Comparison of ENCODE assay signal across 24 mouse cellular contexts in genomic region chr19:23594950-23595349, GRCm38 (mm10). TPM values are rescaled to one million over a fixed set of nuclear protein-coding genes. Genes with fewer than 3 reads are reported as not detected.
"Had no signal": no experiment of that assay in that cellular context is flagged by ENCODE, and none has a peak within 500 bp of the region (broad histone marks: within the 10 kb centered on the region; RNA-seq: fewer than 3 reads in every experiment).

No protein-coding gene starts in this region.

- H3K4me1 ChIP-seq: limb, embryonic 10.5 days; limb, embryonic 13.5 days; liver, embryonic 12.5 days; liver, embryonic 15.5 days; lung, embryonic 15.5 days had no signal

- DNase-seq: kidney, postnatal 25 days; layer of hippocampus, adult 9-11 months; liver; lung, adult 18-20 months; lung, postnatal 10 days; lung, postnatal 36 days; midbrain, embryonic 14.5 days; thymus, adult 2 months; thymus, postnatal 14 days; thymus, postnatal 4 days had no signal

- H3K27me3 ChIP-seq: limb, embryonic 13.5 days; liver, embryonic 12.5 days; liver, embryonic 15.5 days; lung, embryonic 15.5 days had no signal

- H3K27ac ChIP-seq: kidney, postnatal 0 days; layer of hippocampus, adult 2 months; limb, embryonic 10.5 days; limb, embryonic 13.5 days; liver, embryonic 12.5 days; liver, embryonic 15.5 days; lung, embryonic 15.5 days had no signal

- H3K4me3 ChIP-seq: layer of hippocampus, adult 2 months; limb, embryonic 10.5 days; limb, embryonic 13.5 days; liver, embryonic 12.5 days; liver, embryonic 15.5 days; lung, embryonic 15.5 days had no signal

- ATAC-seq: liver, embryonic 12.5 days had no signal

- H3K36me3 ChIP-seq: limb, embryonic 10.5 days; limb, embryonic 13.5 days; liver, embryonic 12.5 days; liver, embryonic 15.5 days; lung, embryonic 15.5 days had no signal

- H3K4me2 ChIP-seq: limb, embryonic 13.5 days; liver, embryonic 12.5 days; liver, embryonic 15.5 days; lung, embryonic 15.5 days; midbrain, embryonic 11.5 days had no signal

- H3K9me3 ChIP-seq: limb, embryonic 10.5 days; limb, embryonic 13.5 days; liver, embryonic 12.5 days; liver, embryonic 15.5 days; lung, embryonic 15.5 days had no signal

- H3K9ac ChIP-seq: limb, embryonic 13.5 days; liver, embryonic 12.5 days; liver, embryonic 15.5 days; lung, embryonic 15.5 days had no signal

RNA-seq across cellular contexts. Expression of gene 1700028P14Rik, which starts 57.7 kb away (rescaled TPM):
- total RNA-seq: megakaryocyte-erythroid progenitor cell, adult 5-6 weeks had no signal
- polyA plus RNA-seq: large intestine, adult 2 months; limb, embryonic 10.5 days; liver, embryonic 12.5 days; liver, embryonic 15.5 days; midbrain, embryonic 11.5 days; neural tube, embryonic 11.5 days; small intestine, adult 2 months; spleen, adult 2 months; stomach, embryonic 16.5 days had no signal
